Mouse (Mus musculus): ENCODE data around the gene Zc3h7a. TPM values are rescaled to one million over a fixed set of nuclear protein-coding genes. Genes with fewer than 3 reads are reported as not detected.

Zc3h7a gene
- total and polyA plus RNA-seq, 3 experiments = 48.7 to 202 (median 77.4) TPM

DNA sequence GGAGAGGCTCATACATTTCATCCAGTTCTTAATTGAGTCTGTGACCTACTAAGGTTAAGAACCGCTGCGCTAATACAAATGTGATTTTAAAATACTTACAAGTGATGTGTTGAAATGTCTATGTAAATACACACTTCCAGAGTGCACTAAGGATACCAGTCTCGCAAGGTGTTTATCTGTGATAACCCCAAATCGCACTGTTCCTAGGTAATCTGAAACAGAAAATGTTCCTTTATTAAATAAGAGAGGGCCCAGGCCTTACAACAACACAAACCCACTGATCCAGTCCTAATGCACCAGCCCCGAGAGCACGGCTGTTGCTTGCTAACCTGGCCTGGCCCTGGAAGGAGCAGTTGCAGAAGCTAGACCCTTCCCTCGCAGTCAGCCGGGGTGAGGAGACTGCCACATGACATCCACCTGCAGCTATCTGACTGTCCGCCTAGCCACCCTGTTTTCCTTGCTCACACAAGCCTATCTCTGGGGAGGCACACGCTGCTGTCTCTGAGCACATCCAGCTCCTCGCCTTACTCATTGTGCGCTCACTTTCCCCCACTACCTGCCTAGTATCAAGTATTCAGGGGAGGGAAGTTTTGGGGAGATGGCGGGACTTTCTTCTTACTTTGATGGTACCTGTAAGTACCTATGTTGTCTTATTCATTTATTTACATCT, 82.3 kb downstream of the Zc3h7a start:
- DNase-seq (ENCODE audit: low read depth, low spot score) = no peak
- H3K27ac ChIP-seq (ENCODE audit: control insufficient read depth, low read depth, low read length) = no peak overlapping the region
- H3K9ac ChIP-seq (ENCODE audit: control insufficient read depth, low read depth, low read length, poor library complexity, severe bottlenecking) = no peak overlapping the region
- H3K9me3 ChIP-seq (replicated peaks; ENCODE audit: insufficient read depth, low read length) = no peaks in the 10 kb centered on the region
- no peak for TF ChIP-seq MXI1 (IDR thresholded peaks at IDR 0.05; ENCODE audit: low read depth, low read length)
- TF ChIP-seq HCFC1 (IDR thresholded peaks at IDR 0.05; ENCODE audit: low read depth, low read length) = no peak
- no peak for TF ChIP-seq USF2 (IDR thresholded peaks at IDR 0.05; ENCODE audit: borderline replicate concordance in 1 of 2, insufficient read depth in 1 of 2, low read depth in 1 of 2, low read length in 2 of 2)
- no peak for TF ChIP-seq ZMIZ1 (IDR thresholded peaks at IDR 0.05; ENCODE audit: low read depth, low read length)
- TF ChIP-seq POLR2A (IDR thresholded peaks at IDR 0.05; ENCODE audit: control insufficient read depth in 1 of 2, insufficient read depth in 1 of 2, low read depth in 1 of 2, low read length in 2 of 2, poor library complexity in 1 of 2) = no peak
- no peak for TF ChIP-seq CHD1 (IDR thresholded peaks at IDR 0.05; ENCODE audit: low read depth, low read length)
- no peak for TF ChIP-seq MYB (IDR thresholded peaks at IDR 0.05; ENCODE audit: low read depth, low read length)
- TF ChIP-seq ZKSCAN1 (IDR thresholded peaks at IDR 0.05; ENCODE audit: low read depth, low read length) = no peak
- no peak for TF ChIP-seq CHD2 (IDR thresholded peaks at IDR 0.05; ENCODE audit: low read length)
- no peak for TF ChIP-seq GABPA (IDR thresholded peaks at IDR 0.05; ENCODE audit: low read depth, low read length)
- TF ChIP-seq UBTF (IDR thresholded peaks at IDR 0.05; ENCODE audit: borderline replicate concordance, insufficient read depth, low read depth, low read length) = no peak
- TF ChIP-seq GATA1 (IDR thresholded peaks at IDR 0.05; ENCODE audit: low read depth, low read length) = no peak
- no peak for TF ChIP-seq NELFE (IDR thresholded peaks at IDR 0.05; ENCODE audit: low read depth, low read length)
- TF ChIP-seq RAD21 (IDR thresholded peaks at IDR 0.05; ENCODE audit: low read depth, low read length) = no peak
- no peak for TF ChIP-seq E2F4 (IDR thresholded peaks at IDR 0.05; ENCODE audit: borderline replicate concordance, low read depth, low read length)
- no peak for TF ChIP-seq NRF1 (IDR thresholded peaks at IDR 0.05; ENCODE audit: insufficient read depth, low read depth, low read length, poor library complexity, severe bottlenecking)
- TF ChIP-seq BHLHE40 (IDR thresholded peaks at IDR 0.05; ENCODE audit: borderline replicate concordance, low read depth, low read length) = no peak
- no peak for TF ChIP-seq POLR2AphosphoS2 (IDR thresholded peaks at IDR 0.05; ENCODE audit: low read length)
- H3K4me1 ChIP-seq (ENCODE audit: control insufficient read depth in 1 of 2, insufficient read depth in 2 of 2, low read length in 2 of 2) = peaks cover 0 to 3% of the 10 kb centered on the region in 2 experiments; a peak in 1 of 4 replicates
- H3K4me3 ChIP-seq (ENCODE audit: control insufficient read depth in 1 of 2, insufficient read depth in 1 of 2, low read depth in 2 of 2, low read length in 2 of 2) = no peak overlapping the region
- peaks cover 0 to 30% of the 10 kb centered on the region in 2 experiments; a peak in 2 of 4 replicates for H3K36me3 ChIP-seq (ENCODE audit: control insufficient read depth in 1 of 2, insufficient read depth in 2 of 2, low read length in 2 of 2)
- peaks cover 1% of the 10 kb centered on the region; the same call in 1 of the 2 replicates for H3K79me2 ChIP-seq (ENCODE audit: control insufficient read depth, insufficient read depth, low read length, poor library complexity)
- no peaks in the 10 kb centered on the region for H3K27me3 ChIP-seq (ENCODE audit: control insufficient read depth in 1 of 2, insufficient read depth in 2 of 2, low read length in 2 of 2)

GRCm38 (mm10) chr16:11092523-11092922, 83.7 kb downstream of the Zc3h7a start:
- no peak for DNase-seq (ENCODE audit: low read depth, low spot score)
- no peaks in the 10 kb centered on the region for H3K9me3 ChIP-seq (replicated peaks; ENCODE audit: insufficient read depth, low read length)
- H3K27ac ChIP-seq (ENCODE audit: control insufficient read depth, low read depth, low read length) = no peak overlapping the region
- H3K27me3 ChIP-seq (ENCODE audit: control insufficient read depth in 1 of 2, insufficient read depth in 2 of 2, low read length in 2 of 2) = no peaks in the 10 kb centered on the region
- H3K79me2 ChIP-seq (ENCODE audit: control insufficient read depth, insufficient read depth, low read length, poor library complexity) = no peaks in the 10 kb centered on the region
- no peaks in the 10 kb centered on the region for H3K4me1 ChIP-seq (ENCODE audit: control insufficient read depth in 1 of 2, insufficient read depth in 2 of 2, low read length in 2 of 2)
- peaks cover 0 to 32% of the 10 kb centered on the region in 2 experiments; a peak in 2 of 4 replicates for H3K36me3 ChIP-seq (ENCODE audit: control insufficient read depth in 1 of 2, insufficient read depth in 2 of 2, low read length in 2 of 2)
- no peak overlapping the region for H3K4me3 ChIP-seq (ENCODE audit: control insufficient read depth in 1 of 2, insufficient read depth in 1 of 2, low read depth in 2 of 2, low read length in 2 of 2)
- no peak for TF ChIP-seq MYC (IDR thresholded peaks at IDR 0.05; ENCODE audit: low read depth, low read length)
- TF ChIP-seq RAD21 (IDR thresholded peaks at IDR 0.05; ENCODE audit: low read depth, low read length) = no peak
- TF ChIP-seq SIN3A (IDR thresholded peaks at IDR 0.05; ENCODE audit: low read length) = no peak
- TF ChIP-seq KAT2A (conservative IDR thresholded peaks at IDR 0.05; ENCODE audit: low read depth, low read length) = no peak
- no peak for TF ChIP-seq POLR2A (IDR thresholded peaks at IDR 0.05; ENCODE audit: control insufficient read depth in 1 of 2, insufficient read depth in 1 of 2, low read depth in 1 of 2, low read length in 2 of 2, poor library complexity in 1 of 2)
- no peak for TF ChIP-seq GABPA (IDR thresholded peaks at IDR 0.05; ENCODE audit: low read depth, low read length)
- TF ChIP-seq ZNF384 (IDR thresholded peaks at IDR 0.05; ENCODE audit: low read depth, low read length) = no peak
- H3K9ac ChIP-seq (ENCODE audit: control insufficient read depth, low read depth, low read length, poor library complexity, severe bottlenecking) = no peak overlapping the region

Measured in MEL (cell line).